Mouse (Mus musculus): Measurements from ENCODE around the gene Ryk.

Ryk gene

DNA sequence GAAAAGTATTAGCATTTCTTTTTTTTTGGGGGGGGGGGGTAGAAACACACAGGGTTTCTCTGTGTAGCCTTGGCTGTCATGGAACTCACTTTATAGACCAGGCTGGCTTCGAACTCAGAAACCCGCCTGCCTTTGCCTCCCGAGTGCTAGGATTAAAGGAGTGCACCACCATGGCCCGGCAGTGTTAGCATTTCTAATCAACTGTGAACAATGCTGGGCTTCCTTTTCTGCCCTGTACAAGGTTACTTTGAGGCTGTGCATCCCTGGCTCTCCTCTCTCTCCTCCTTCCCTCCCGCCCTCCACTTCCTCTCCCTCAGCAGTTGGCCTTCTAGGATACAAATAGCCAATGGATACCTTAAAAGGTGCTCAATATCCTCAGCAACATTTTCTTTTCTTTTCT is 114.0 kb downstream of the Ryk start:
- DNase-seq (ENCODE audit: low spot score in 2 of 2): no peak

DNA sequence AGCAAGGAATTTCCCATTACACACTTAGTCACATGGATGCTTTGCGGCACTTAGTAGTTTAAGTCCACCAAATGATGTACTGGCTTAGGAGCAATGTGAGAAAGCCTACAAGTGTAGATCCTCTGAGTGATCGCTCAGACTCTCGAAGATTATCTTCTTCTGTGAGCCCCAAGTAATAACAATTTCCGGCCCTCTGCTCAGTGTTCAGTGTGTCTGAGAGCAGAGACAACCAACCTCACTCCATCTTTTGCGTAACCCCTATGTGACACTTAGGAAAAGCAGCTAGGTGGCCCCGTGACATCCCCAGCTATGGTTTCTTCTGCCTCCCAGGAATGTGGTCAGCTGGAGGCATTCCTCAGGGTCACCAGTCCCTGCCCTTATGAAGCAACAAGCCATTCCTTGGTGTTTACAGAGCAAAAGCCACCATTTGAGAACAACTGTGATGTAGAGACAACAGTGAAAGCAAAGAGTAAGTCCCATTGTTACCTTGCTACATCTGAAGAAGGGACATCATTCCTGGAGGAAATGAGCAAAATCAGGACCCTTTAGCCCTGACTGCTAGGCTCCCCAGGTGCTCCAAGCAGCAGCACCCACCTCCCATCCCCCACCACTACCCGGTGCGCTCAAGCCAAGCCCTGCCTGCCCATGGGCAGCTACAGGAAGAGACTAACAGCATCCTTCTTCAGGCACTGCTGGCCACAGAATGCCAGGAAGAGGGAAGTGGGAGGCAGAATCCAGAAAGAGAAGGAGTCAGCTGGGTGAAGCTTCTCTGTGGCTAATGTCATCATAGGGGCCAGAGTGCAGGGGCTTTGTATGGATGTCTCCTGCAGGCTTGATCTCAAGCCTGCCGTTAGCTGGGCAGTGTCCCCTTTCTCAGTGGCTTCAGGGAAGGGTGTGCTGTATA is 116.6 kb downstream of the Ryk start:
- no peak for DNase-seq (ENCODE audit: low spot score in 2 of 2)

- no peak for DNase-seq (ENCODE audit: low spot score in 2 of 2)
Observed at GRCm38 (mm10) chr9:102955866-102956265, 121.1 kb downstream of the Ryk start.
